Mouse (Mus musculus) megakaryocyte progenitor cell, adult 5-6 weeks (primary cell): ENCODE measurements around the gene Mnat1. TPM values are rescaled to one million over a fixed set of nuclear protein-coding genes. Genes with fewer than 3 reads are reported as not detected.
"Not testable (repeated sequence)": the region's sequence is repeated elsewhere in the genome, so short reads cannot be mapped to it uniquely, and the experiment has no call there.

Experiments
- ATAC-seq: replicated peaks from 2 replicates; pipeline ENCODE4 v1.8.0; 2016; ENCODE audit warnings: mild to moderate bottlenecking, moderate TSS enrichment, inconsistent platforms; ENCODE audit not compliant: poor library complexity
- total RNA-seq, 2 experiments: library from RNA; stranded (forward) in 1 of 2; stranded (reverse) in 1 of 2; fragments of 157-497, 149-512 nt in 1 of 2; fragments of 200-1000 nt in 1 of 2; gene quantifications; 2 replicates each; pipeline versions ENCODE4 v1.2.3 to v1.2.4; 2015 to 2017

Gene Mnat1
- total RNA-seq (2015), result 29.2 and 35.0 TPM in 2 replicates
- 39.6 and 52.3 TPM in 2 replicates for total RNA-seq (2017)

DNA sequence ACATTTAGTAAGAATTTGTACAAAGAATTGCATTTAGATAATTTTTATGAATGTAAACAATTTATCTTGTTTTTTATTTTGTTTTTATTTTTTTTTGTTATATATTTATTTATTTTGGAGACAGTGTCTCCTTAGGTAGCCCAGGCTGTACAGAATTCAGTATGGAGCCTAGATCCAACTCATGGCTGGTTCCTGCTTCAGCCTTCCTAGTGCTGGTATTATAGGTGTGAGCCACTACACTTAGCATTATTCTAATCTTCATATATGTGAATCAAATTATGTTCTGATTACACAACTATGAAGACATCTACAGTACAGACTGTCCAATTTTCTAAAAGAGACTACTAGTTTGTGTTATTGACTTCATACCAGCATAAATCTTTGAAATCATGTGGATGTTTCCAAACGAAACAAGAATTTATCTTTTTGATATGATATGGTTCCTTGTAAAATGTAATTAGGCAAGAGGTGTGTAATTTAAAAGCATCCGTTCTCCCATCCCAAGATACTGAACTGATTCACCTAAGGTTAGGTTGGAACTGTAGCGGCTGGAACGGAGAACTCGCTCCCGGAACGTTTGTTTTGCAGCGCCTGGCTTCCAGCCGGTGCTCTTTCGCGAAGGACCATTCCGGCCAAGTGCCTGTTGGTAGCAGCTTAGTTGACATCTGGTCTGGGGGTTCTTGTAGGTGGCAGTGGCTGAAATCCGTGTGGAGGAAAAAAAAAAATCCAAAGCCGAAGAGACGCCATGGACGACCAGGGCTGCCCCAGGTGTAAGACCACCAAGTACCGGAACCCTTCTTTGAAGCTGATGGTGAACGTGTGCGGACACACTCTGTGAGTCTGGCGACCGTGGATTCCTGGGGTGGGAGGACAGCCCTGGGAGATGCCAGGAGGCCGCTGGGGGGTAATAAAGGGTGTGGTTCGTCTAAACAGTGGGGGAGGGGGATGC, at the start of gene Mnat1:
Gene Mnat1, plus strand, starts transcription at position 625 of the 949 bp plus-strand sequence.
- peak; percentile 99 for ATAC-seq

DNA sequence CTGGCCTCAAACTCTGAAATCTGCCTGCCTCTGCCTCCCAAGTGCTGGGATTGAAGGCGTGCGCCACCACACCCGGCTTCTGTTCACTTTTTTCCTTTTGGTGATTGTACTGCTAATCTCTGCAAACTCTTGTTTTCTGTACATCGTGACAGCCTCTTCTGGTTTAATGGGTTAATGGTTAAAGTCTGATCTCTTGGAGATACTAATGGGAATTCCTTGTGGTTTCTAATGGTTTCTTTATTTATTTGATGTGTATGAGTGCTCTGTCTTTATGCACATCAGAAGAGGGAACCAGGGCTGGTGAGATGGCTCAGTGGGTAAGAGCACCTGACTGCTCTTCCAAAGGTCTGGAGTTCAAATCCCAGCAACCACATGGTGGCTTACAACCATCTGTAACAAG, 41.7 kb upstream of the Mnat1 start:
- not testable (repeated sequence) for ATAC-seq

DNA sequence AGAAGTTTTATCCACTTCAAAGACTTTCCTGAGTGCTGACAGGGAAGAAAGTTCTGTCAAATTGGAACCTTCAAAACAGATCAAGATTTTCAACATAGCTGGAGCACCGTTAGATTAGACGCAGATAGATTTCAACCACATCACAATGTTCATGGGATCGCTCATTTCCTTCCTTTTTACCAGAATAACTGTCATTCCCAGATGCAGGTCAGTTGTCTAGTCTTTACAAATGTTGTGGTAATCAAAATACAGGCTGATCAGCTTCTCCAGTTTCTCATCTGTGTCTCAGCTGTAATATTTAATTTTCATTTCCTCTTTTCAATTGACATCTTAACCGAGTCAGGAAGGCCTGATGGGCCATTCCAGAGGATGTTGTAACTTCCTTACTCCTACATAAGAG, 39.7 kb upstream of the Mnat1 start:
- ATAC-seq, result peak; percentile 55

DNA sequence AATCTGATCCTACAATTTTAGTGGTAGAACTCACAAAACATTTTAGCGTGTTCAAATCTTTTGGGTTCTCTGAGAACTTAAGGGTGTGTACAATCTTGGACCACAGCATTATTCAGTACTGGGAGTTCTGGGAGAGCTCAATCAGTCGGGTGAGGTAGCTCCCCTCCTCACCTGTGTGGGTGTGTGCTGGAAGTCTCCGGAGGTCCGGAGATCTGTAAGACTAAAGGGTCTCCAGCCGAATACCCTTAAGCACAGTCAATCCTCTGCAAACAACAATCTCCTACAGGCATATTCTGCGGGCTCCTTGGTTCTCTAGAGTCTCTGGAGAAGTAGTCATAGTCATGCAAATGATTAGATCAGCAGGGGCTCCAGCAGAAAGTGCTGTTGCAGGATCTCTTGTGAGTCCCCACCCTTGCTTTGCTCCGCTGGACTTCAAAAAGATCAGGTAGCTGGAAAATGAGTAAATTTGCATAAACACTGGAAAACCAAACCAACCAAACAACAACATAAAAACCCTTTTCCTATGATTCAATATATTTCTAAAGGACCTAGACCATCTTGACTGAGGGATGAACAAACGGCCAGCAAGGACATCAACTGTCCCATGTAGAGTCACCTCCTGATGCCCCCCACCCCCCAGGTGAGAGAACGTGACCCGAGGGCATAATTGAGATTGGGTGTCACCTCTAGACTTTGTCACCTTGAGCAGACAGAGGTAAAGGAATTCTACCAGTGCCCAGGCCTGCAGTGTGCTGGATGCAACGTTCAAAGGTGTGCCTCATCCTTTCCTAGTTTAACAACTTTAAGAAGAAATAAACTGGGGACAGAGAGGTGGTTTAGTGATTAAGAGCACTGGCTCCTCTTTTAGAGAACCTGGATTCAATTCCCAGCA, 37.5 kb upstream of the Mnat1 start:
- ATAC-seq, result no peak

DNA sequence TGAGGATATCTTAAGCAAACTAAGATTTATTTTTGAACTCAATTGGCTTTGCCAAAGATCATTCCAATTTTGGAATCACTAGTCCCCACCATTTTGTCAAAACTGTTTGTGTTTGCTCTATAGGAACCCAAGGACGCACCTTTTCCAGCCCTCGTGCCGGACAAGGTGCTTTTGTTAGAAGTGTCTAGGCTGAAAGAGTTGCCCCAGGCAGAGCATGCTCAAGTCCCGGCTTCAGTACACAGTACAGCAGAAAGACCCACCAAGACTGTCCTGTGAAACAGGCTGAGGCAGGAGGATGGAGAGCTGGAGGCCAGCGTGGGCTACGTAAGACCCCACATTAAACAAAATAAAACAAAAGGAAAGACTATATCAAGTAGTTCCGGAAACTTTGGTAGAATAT, 36.4 kb upstream of the Mnat1 start:
- ATAC-seq, result no peak

DNA sequence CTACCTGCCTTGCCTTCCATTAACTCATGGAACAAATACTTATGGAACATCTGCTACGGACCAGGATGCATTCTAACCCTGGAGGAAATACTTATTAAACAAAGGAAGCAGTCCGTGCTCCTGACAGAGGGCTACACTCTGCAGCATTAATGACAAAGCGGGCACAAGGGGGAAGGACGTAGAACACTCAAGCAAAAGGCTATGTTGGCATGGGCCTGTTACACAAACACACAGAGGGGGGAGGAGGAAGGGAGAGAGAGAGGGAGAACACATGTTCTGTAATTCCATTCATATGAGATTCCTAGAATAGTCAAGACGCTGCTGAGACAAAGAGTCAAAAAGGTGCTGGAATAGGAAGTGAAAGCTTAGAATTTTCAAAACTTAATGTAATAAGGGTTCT, 35.0 kb upstream of the Mnat1 start:
- peak; percentile 53 for ATAC-seq

DNA sequence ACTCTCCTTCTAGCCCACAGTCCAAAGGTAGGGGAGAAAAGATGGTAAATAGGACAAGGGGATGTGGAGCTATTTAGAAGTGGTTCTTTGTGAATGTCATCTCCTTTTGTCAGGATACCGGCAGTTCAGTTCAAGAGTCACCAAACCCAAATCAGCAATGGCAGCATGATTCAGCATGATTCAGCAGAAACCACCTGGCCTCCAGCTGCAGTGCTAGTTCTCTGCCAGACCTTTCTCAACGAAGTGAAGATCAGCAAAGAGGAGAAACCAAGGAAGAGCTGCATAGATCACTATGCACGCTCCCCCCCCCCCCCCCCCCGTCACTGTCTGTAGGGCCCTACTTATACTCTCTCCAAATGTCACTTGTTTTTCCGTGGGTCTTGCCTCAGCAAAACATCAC, 34.6 kb upstream of the Mnat1 start:
- ATAC-seq, result peak; percentile 83

DNA sequence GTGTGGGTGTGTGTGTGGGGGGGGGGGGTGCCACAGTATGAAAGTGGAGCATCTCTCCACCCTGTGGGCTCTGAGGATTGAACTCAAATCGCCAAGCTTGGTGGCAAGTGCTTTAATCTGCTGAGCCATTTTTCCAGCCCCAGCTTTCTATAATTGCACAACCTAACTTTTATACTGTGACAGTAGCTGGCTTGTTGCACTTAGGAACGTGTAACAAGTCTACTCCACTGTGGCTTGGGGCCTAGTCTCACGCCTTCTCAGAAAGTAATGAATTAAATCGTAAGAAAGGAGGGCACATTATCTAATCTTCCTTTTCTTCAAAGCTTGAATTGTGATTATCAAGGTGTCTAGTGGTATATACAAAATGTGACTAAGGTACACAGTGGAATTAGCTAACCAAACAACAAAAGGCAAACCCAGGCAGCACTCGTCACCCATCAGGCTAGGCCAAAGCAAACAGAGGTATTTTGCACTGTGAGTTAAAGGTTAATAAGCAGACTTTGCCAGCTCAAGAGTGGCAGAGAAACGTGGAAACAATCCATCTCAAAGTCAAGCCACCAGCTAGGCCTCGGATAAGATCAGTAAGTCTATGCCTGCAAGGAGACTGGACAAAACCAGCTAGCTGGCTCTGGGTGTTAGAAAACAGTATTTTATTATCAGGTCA, 32.7 kb upstream of the Mnat1 start:
- ATAC-seq, result no peak

DNA sequence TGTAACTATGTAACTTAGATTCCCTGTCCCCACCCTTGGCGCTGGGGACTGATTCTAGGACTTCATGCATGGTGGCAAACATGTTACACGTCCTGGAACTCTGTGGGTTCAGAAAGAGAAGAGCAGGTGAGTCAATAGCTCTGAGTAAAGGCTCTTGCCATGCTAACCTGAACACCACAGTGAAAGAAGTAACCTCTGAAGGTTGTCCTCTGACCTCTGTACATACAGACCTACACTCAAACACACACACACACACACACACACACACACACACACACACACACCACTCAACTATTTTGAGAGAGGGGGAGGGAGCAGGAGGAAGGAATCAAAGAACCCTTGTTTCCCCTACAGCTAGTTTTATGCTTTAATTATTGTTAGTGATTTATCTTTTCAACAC, 29.3 kb upstream of the Mnat1 start:
- ATAC-seq, result no peak

DNA sequence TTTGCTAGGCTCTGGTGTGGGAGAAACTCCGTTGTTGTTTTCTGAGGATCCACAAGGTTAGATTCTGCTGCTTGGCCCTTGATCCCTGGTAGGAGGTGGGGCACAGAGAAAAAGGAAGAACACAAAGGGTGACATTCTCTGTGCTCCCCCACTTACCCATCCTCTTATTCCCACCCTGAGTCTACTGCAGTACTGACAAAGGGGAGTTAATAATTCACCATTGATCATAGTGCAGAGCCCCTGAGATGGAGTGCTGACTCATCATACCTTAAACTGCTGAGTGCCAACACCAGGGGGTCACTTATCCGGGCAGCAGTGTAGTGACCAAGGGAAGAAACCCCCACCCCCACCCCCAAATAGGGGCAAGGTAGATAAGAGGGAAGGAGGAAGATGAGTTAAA, 28.9 kb upstream of the Mnat1 start:
- no peak for ATAC-seq

DNA sequence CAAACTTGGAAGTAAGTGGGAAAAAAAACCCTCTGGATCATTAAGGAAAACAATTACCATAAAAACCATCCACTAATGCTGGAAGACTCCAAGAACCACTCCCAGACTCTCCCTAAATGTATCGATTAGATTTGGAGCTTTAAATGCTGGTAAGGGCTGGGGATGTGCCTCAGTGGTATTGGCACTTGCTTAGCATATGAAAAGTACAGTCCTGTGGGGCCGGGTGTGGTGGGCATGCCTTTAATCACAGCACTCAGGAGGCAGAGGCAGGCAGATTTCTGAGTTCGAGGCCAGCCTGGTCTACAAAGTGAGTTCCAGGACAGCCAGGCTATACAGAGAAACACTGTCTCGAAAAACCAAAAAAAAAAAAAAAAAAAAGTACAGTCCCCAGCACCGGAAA, 27.3 kb upstream of the Mnat1 start:
- ATAC-seq, result not testable (repeated sequence)

DNA sequence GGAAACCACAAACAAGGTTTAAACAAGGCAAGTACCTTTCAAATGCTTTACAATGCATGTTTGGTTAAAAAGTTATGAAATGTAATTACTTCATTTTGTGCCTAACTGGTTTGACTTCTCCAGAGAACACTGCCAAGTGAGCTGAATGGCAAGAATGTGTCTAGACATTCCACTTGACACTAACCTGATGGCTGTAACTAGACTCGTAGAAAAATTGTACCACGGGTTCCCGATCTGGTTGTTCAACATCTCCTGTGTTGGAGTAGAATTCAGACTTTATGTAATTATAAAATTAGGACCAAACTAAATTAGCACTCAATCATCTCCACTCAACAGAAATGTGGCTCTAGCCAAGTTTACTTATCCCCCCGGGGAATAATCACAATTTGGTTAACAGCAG, 24.9 kb upstream of the Mnat1 start:
- ATAC-seq, result no peak

DNA sequence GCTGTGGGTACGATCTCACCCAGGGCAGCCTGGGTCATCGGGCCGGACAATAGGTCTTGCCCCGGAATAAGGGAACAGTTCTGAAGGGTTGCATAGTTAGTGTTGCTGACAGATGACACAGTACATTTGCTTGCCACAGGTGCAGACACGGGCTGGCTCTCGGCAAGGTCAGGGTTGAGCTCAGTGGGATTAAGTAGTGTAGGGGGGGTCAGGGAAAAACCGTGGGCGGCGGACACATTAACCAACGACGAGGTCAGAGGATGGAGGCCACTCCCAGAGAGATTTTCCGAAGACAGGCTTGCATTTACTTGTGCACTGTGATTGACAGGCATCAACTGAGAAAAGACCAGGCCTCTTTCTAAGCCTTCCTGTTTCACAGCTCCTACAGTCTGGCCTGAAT, 19.8 kb upstream of the Mnat1 start:
- no peak for ATAC-seq

DNA sequence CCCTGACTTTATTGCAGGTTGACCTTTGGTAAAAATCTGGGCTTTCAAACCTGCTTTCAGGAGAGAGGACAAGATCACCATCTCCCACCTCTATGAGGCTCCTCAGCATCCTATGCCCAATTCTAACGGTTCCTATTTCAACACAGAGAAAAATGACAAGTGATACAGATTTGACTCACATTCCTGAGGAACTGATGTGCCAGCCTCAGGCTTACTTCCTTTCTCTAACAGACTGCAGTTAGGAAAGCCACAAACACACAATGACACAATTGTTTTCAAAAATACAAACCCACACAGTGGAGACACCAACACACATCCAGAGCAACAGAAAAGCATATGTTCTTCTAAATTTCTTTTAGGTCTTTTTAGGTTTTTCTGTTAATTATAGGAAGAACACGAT, 15.7 kb upstream of the Mnat1 start:
- 0 out of 2 replicates have a peak, but pooled peaks have one; percentile 9 for ATAC-seq

DNA sequence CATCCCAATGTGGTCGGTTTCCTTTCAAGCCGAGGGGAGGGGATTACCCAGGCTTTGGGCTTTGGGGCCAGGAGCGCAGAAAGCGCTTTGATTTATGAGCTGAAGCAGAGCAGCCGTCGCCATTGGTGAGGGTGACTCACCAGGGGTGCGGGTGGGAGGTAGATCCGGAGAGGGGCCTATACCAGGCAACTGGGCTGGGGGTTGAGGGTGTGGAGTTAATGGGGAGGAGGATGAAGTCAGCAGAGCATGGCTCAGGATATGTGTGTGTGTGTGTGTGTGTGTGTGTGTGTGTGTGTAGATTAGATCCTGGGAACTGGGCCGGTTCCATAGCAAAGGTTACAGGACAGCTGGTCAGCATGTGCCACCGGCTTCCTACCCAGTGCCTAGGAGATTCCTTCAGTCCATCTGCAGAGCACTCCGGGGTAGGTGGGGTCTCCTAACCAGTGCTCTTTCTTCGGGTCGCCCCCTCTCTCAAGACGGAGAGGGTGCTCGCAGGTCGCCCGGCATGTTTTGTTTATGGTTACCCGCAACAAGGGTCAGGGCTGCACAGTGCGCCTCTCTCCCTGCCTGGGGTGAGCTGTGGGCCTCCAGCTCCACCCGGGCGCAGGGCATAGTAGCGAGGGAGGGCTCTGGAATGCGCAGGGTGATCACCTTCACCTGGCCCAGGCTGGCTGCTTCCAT, 12.9 kb upstream of the Mnat1 start:
- no peak for ATAC-seq

DNA sequence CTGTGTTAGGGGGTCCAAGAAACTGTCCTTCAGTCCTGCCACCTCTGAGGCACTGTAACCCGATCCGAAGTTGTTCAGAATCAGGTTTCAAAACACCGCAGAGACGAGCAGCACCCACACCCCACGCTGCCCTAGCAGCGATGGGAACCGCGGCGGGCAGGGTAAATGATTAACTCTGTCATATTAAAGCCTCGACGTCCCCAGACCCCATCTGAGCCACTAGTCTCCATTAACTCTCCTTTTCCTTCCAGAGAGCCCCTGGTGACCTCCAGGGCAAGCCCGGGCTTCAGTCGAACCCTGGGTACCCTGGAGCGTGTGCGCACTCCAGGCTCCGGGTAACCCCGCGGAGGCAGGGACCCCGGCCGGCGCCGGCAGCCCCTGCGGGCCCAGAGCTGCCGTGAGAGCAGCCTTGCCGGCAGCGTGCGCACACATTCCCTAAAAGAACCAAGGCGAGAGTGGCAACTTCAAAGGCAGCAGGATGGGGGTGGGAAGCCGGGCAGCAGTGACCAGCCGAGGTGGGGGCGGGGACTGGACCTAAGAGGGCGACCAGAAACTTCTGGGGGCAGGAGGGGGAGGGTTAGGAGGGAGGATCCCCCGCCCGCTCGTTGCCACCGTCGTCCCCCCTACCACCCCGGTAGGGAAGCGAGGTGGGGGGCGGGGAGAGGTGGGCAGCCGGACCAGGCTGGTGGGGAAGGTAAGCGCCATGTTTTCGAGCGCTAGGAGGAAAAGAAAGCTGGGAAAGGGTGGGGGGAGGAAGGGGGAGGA, 11.8 kb upstream of the Mnat1 start:
- ATAC-seq, result 0 out of 2 replicates have a peak, but pooled peaks have one; percentile 29

DNA sequence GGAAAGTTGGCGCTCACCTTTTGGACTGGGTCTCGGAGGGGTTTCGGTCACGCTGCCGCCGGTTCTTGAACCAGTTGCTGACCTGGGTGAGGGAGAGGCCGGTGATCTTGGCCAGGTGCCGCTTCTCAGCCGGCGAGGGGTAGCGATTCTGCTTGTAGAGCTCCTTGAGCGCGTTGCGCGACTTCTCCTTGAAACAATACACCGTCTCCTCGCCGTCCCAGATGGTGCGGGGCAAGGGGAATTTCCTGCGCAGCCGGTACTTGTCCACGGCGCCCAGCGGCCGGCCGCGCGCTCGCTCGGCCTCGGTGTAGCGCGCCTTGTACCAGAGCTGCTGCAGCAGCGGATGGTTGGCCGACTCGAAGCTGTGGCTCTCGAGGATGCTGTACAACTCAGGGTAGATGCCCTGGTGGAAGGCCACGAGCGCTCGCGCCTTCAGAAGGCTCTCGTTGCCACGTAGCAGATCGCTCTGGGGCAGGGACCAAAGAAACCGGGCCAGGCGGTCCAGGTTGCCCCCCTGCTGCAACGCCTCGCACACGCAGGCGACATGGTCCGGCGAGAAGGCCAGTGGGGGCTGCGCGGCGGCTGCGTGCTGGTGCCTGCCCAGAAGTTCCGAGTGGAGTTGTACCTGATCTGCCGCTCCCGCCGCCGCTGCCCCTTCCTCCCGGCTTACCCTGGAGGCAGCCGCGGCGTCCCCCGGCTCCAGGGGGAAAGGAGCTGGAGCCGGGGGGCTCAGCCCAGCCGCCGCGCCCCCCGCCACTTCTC, 11.0 kb upstream of the Mnat1 start:
- 0 out of 2 replicates have a peak, but pooled peaks have one; percentile 13 for ATAC-seq

DNA sequence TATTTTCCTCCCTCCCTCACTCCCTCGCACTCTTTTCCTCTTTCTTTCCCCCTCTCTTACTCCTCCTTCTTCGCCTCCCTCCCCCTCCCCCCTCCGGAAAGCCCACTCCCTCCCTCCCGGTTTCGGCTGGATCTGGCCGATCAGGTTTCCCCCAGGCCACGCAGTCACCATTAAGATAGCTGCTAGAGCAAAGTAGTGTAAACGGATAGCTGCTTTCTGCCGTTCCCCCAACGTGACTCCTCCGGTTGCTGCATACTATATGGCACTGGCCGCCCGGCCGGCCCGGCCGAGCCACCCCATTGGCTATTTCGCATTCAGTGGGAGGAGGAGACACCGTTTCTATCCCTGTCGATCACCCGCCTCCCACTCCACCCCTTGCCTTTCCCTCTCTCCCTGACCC, 10.3 kb upstream of the Mnat1 start, which contains the start of gene Six4:
Gene Six4, minus strand, starts transcription at position 261 of the 400 bp plus-strand sequence.
- peak; percentile 47 for ATAC-seq

DNA sequence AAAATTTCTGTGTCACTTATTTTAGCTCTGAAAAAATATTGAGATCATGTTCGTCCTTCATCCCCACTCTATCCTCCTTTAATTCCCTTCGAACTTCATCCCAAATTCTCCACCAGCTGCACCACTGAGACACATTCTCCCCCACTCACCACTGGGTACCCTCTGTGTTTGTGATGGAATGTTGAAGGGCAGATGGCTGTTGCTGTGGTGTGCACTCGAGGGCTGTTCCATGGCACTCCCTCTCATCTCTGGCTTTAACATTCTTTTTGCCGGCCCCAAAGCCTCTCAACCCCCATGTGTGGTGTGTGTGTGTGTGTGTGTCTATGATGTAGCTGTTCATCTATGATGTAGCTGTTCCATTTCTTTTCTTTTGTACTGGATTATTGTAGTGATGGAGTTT, 1.7 kb downstream of the Mnat1 start:
- no peak for ATAC-seq
